Mouse (Mus musculus) small intestine, adult 2 months (tissue): Measurements from ENCODE around the gene Gmfb. TPM values are rescaled to one million over a fixed set of nuclear protein-coding genes. Genes with fewer than 3 reads are reported as not detected.
A peak's percentile ranks its signal among the peaks of the same experiment; 100 is the strongest.
"Not testable (repeated sequence)": the region's sequence is repeated elsewhere in the genome, so short reads cannot be mapped to it uniquely, and the experiment has no call there.

ENCODE experiments used
- H3K27ac ChIP-seq: fragments of 200-500 bp; 2 replicates; pipeline ENCODE4 v1.5.1; 2012; ENCODE audit warnings: low read depth, low read length, control low read depth, inconsistent platforms; ENCODE audit not compliant: insufficient read depth
- H3K27me3 ChIP-seq: fragments of 200-500 bp; 2 replicates; pipeline ENCODE4 v1.6.1; 2012; ENCODE audit warnings: mild to moderate bottlenecking, moderate library complexity, low read length, inconsistent platforms; ENCODE audit not compliant: control insufficient read depth, insufficient read depth
- H3K36me3 ChIP-seq: fragments of 200-500 bp; 2 replicates; pipeline ENCODE4 v1.6.1; 2012; ENCODE audit warnings: mild to moderate bottlenecking, low read length, control low read depth, inconsistent platforms; ENCODE audit not compliant: control insufficient read depth, insufficient read depth
- H3K4me1 ChIP-seq: fragments of 200-500 bp; 2 replicates; pipeline ENCODE4 v1.6.1; 2012; ENCODE audit warnings: low read length, inconsistent platforms, mixed read lengths; ENCODE audit not compliant: control insufficient read depth, insufficient read depth, insufficient read length
- H3K4me3 ChIP-seq: fragments of 200-500 bp; 2 replicates; pipeline ENCODE4 v1.5.1; 2012; ENCODE audit warnings: low read depth, mild to moderate bottlenecking, control low read depth, inconsistent platforms, low read length, moderate library complexity
- CTCF ChIP-seq: fragments of 200-500 bp; IDR thresholded peaks from 2 replicates; pipeline ENCODE4 v1.5.1; 2012; ENCODE audit warnings: low read depth, mild to moderate bottlenecking, control low read depth, inconsistent platforms, low read length, moderate library complexity, mixed read lengths; ENCODE audit not compliant: insufficient replicate concordance, insufficient read length; ENCODE audit errors: extremely low read depth
- POLR2A ChIP-seq: fragments of 200-500 bp; IDR thresholded peaks from 2 replicates; pipeline ENCODE4 v1.6.1; 2012; ENCODE audit warnings: low read depth, mild to moderate bottlenecking, control low read depth, inconsistent platforms, low read length, moderate library complexity
- WGBS: fragments of 180-500 bp; shearing (Covaris S2); methylation state at CpG from one replicate; pipeline ENCODE4 v1.1.7; 2018; 5-methylcytosine and 5-hydroxymethylcytosine counted together
- polyA plus RNA-seq: library from polyadenylated mRNA; depleted of rRNA; stranded (reverse); fragments of >200 nt; gene quantifications from 2 replicates; pipeline ENCODE4 v1.2.3, GENCODE M21; 2012

Gmfb gene
- polyA plus RNA-seq, 1 experiment, result 1.9 TPM

- Histone ChIP-seq H3K27me3 (no peaks in the 10 kb centered on the region), H3K4me3 (no peak overlapping the region), H3K27ac (no peak overlapping the region), H3K36me3 (peaks cover 21% of the 10 kb centered on the region), H3K4me1 (no peaks in the 10 kb centered on the region)
- WGBS, result 65% methylated on average over 4 of the region's 4 CpGs
- TF ChIP-seq POLR2A, result no peak
- no peak for TF ChIP-seq CTCF
These were observed 17.3 kb upstream of the Gmfb start for GRCm38 (mm10) chr14:46839326-46839725.

GRCm38 (mm10) chr14:46832354-46833272 lies 10.6 kb upstream of the Gmfb start:
- peak overlapping the region; percentile 77 for H3K4me3 ChIP-seq
- 8% methylated on average over 40 of the region's 40 CpGs for WGBS
- H3K27ac ChIP-seq, result peak overlapping the region; percentile 35
- H3K36me3 ChIP-seq, result no peaks in the 10 kb centered on the region; the same call in 1 of the 2 replicates
- H3K4me1 ChIP-seq, result no peaks in the 10 kb centered on the region
- no peak for TF ChIP-seq CTCF
- no peak for TF ChIP-seq POLR2A
- H3K27me3 ChIP-seq, result no peaks in the 10 kb centered on the region

DNA sequence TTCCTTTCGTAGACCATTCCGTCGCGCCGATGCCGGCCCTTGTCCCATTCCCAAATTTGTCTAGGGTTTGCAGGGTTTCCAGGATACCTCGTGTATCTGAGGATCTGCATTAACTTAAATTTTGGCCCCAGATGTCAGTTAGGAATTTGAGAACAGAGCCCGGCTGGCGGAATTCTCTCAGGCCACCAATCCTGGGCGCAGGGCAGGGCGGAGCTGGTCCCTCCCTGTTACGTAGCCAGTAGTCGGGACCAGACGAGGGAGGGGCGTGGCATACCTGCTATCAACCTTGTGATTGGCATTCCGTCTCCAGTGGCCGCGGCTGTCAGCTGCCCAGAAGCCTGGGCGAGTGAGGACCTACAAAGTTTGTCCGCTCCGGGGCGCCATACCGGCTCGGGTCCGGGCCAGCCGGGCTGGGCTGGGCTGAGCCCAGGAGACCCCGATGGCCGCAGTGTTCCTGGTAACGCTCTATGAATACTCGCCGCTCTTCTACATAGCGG lies 9.8 kb upstream of the Gmfb start, which contains the start of gene Cgrrf1:
Cgrrf1 (plus strand) TSS at position 289 of the 497 bp plus-strand sequence.
- peak within 1 kb of the TSS; percentile 82 for H3K27ac ChIP-seq
- H3K4me1 ChIP-seq, result no peaks in the 10 kb centered on the region
- no peaks in the 10 kb centered on the region; the same call in 1 of the 2 replicates for H3K36me3 ChIP-seq
- WGBS, result 1% methylated on average over 32 of the region's 32 CpGs
- no peaks in the 10 kb centered on the region for H3K27me3 ChIP-seq
- peak within 1 kb of the TSS; percentile 77 for H3K4me3 ChIP-seq
- TF ChIP-seq CTCF (no peak), POLR2A (peak; percentile 77; the same call in 1 of the 2 replicates)

GRCm38 (mm10) chr14:46831295-46831694 lies 9.3 kb upstream of the Gmfb start:
- no peaks in the 10 kb centered on the region for H3K4me1 ChIP-seq
- H3K4me3 ChIP-seq, result peak overlapping the region; percentile 77
- no peaks in the 10 kb centered on the region for H3K27me3 ChIP-seq
- H3K36me3 ChIP-seq, result no peaks in the 10 kb centered on the region; the same call in 1 of the 2 replicates
- H3K27ac ChIP-seq, result peak overlapping the region; percentile 82
- TF ChIP-seq POLR2A (no peak), CTCF (no peak)
- under 1% methylated on average over 4 of the region's 4 CpGs for WGBS

- Histone ChIP-seq H3K4me1 (no peaks in the 10 kb centered on the region), H3K36me3 (no peaks in the 10 kb centered on the region; the same call in 1 of the 2 replicates), H3K27me3 (no peaks in the 10 kb centered on the region), H3K27ac (no peak overlapping the region), H3K4me3 (no peak overlapping the region)
- TF ChIP-seq CTCF (no peak), POLR2A (no peak)
- WGBS, result 24% methylated on average over 1 of the region's 1 CpGs
These were observed 5.4 kb upstream of the Gmfb start for GRCm38 (mm10) chr14:46827430-46827829.

DNA sequence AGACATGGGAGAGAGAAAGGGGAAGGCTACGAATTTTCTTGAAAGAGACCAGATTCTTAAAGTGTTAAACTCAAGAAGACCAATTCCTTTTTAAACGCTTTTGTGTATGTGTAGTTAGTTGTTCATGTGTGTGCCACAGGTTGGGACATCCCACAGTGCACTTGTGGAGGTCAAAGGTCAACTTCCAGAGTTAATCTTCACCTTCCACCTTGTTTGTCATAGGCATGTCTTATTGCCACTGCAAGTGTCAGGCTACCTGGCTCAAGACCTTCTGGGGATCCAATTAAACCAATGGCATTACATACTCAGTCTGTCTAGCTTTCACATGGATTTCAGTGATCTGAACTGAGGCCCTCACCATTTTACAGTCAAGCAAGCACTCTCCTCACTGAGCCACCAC lies 2.0 kb upstream of the Gmfb start:
- no peaks in the 10 kb centered on the region for H3K27me3 ChIP-seq
- WGBS, result 55% methylated on average over 2 of the region's 2 CpGs
- TF ChIP-seq POLR2A, result no peak
- TF ChIP-seq CTCF, result no peak
- H3K4me3 ChIP-seq, result no peak overlapping the region
- no peaks in the 10 kb centered on the region; the same call in 1 of the 2 replicates for H3K36me3 ChIP-seq
- peaks cover 4% of the 10 kb centered on the region; the same call in 1 of the 2 replicates for H3K4me1 ChIP-seq
- no peak overlapping the region for H3K27ac ChIP-seq

- Histone ChIP-seq H3K4me1 (peaks cover 4% of the 10 kb centered on the region; the same call in 1 of the 2 replicates), H3K27ac (peak overlapping the region; percentile 93), H3K27me3 (no peaks in the 10 kb centered on the region), H3K36me3 (peaks cover under 1% of the 10 kb centered on the region; the same call in 1 of the 2 replicates), H3K4me3 (peak overlapping the region; percentile 95)
- TF ChIP-seq CTCF (no peak), POLR2A (no peak)
- WGBS, result 0% methylated on average over 11 of the region's 11 CpGs
These were observed 670 bp downstream of the Gmfb start for GRCm38 (mm10) chr14:46821271-46821872.

GRCm38 (mm10) chr14:46819961-46820360 lies 2.1 kb downstream of the Gmfb start:
- H3K36me3 ChIP-seq, H3K27me3 ChIP-seq, H3K4me3 ChIP-seq, H3K4me1 ChIP-seq, H3K27ac ChIP-seq: not testable (repeated sequence)
- 63% methylated on average over 6 of the region's 6 CpGs for WGBS
